Mouse (Mus musculus): ENCODE data around the gene Cutal. TPM values are rescaled to one million over a fixed set of nuclear protein-coding genes. Genes with fewer than 3 reads are reported as not detected.

The Cutal gene
- total and polyA plus RNA-seq, 2 experiments from 2014 or later = 0.72 TPM; not detected in 1

DNA sequence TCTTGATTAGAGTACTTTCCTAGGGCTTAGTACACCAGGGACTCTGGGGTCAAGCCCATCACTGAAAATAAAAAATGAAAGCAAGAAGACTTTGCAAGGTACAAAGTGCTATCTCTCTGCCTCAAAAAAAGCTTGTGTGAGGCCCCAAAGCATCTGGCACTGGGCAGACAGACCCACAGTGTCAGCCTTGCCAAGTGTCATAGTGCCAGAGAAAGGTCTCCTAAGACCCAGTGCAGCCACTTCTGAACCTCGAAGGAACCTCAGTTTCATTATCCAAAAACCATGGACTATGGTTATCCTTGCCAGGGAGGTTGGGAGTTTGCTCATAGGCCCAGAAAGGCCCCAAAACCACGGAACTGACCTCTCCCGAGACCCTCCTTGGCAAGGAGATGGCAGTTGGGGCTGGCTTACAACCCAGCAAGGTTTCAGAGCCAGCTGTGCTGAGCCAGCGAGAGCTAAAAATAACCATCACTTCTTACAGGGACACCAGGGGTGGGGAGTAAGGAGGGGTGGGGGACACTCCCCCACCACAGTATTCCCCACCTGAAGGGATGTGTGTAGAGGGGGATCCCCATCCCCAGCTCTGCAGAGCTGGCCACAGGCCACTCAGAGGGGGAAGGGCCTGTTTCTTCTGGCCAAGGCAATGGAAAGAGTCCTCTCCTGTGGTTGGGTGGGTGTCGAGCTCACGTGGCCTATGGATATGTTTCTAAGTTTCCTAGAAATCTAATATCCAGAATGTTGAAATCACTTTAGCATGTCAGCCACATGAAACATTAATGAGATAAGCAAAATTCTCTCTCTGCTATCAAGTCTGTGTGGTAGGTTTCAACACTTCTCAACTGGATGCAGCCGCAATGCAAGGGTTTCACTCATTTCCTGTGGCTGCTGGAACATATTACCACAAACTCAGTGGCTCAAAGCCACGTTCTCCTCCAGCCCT is 64.3 kb downstream of the Cutal start:
- no peak overlapping the region for H3K4me3 ChIP-seq (ENCODE audit: low read depth, low read length)
- no peak overlapping the region for H3K27ac ChIP-seq (ENCODE audit: low read depth, low read length)
- no peak; the same call in 1 of the 2 replicates for ATAC-seq (ENCODE audit: low FRiP score)
- WGBS = 66% methylated on average over 8 of the region's 8 CpGs
- peak; percentile 49 for DNase-seq (ENCODE audit: low spot score)
- H3K36me3 ChIP-seq (ENCODE audit: insufficient read depth, low read length) = no peaks in the 10 kb centered on the region
- no peaks in the 10 kb centered on the region for H3K27me3 ChIP-seq (ENCODE audit: insufficient read depth, low read length)
- no peak overlapping the region for H3K9ac ChIP-seq (replicated peaks; ENCODE audit: low read length, poor library complexity, severe bottlenecking)
- H3K4me1 ChIP-seq (ENCODE audit: insufficient read depth, low read length) = no peaks in the 10 kb centered on the region
- no peaks in the 10 kb centered on the region for H3K9me3 ChIP-seq (ENCODE audit: low read length)
- TF ChIP-seq CTCF (IDR thresholded peaks at IDR 0.05) = no peak
- H3K4me2 ChIP-seq (ENCODE audit: low read depth, low read length, poor library complexity, severe bottlenecking) = no peak overlapping the region

DNA sequence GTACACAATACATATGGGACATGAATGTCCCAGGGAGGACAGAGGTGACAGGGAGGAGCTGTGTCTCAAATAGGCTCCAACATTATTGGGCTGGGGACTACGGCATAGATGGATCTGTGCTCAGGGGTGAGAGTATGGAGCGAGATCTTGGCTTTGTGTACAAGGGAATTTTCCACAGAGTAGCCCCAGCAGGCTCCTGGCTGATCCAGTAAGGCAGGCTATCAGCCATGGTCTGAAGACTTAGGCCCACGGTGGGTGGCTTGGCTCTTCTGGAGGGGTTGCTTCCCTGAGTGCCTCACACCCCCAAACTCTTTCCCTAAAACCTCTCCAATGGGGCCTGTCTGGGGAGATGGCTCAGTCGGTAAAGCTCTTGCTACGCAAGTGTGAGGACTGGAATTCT is 66.0 kb downstream of the Cutal start:
- ATAC-seq (ENCODE audit: low FRiP score) = no peak
- Histone ChIP-seq H3K36me3 (ENCODE audit: insufficient read depth, low read length) (no peaks in the 10 kb centered on the region), H3K4me3 (ENCODE audit: low read depth, low read length) (no peak overlapping the region), H3K27me3 (ENCODE audit: insufficient read depth, low read length) (no peaks in the 10 kb centered on the region), H3K4me2 (ENCODE audit: low read depth, low read length, poor library complexity, severe bottlenecking) (no peak overlapping the region), H3K27ac (ENCODE audit: low read depth, low read length) (no peak overlapping the region), H3K4me1 (ENCODE audit: insufficient read depth, low read length) (no peaks in the 10 kb centered on the region), H3K9ac (replicated peaks; ENCODE audit: low read length, poor library complexity, severe bottlenecking) (no peak overlapping the region), H3K9me3 (ENCODE audit: low read length) (no peaks in the 10 kb centered on the region)
- TF ChIP-seq CTCF (IDR thresholded peaks at IDR 0.05) = no peak
- WGBS = 74% methylated on average over 5 of the region's 5 CpGs
- DNase-seq (ENCODE audit: low spot score) = no peak

DNA sequence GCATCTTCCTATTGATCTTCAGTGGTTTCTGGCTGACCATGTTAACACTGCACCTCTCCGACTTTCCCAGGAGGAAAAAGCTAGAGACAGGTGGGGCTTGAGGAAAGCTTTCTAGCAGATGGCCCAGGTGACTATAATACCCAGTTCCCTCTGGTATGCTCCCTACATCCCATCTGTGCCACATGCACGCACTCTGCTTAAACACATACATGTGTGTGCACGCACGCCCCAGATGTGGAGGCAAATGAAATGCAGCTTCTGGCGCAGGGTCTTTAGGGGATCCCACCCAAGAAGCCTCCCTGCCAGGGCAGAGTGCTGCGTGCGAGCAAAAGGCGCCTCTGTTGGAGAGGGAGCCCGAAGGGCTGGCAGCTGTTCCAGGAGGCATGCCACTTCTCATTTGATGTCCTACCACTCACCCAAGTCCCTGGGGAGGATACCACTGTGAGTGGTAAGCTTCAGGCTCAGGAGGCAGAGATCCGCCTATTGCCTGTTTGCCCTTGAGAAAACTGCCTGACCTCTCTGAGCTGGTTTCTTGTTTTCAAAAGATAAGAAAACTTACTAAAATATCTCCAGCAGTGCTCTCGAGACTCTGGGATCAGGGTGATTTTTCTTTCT is 67.0 kb downstream of the Cutal start:
- Histone ChIP-seq H3K4me1 (ENCODE audit: insufficient read depth, low read length) (no peaks in the 10 kb centered on the region), H3K9me3 (ENCODE audit: low read length) (no peaks in the 10 kb centered on the region), H3K4me3 (ENCODE audit: low read depth, low read length) (no peak overlapping the region), H3K9ac (replicated peaks; ENCODE audit: low read length, poor library complexity, severe bottlenecking) (no peak overlapping the region), H3K4me2 (ENCODE audit: low read depth, low read length, poor library complexity, severe bottlenecking) (no peak overlapping the region), H3K36me3 (ENCODE audit: insufficient read depth, low read length) (no peaks in the 10 kb centered on the region), H3K27ac (ENCODE audit: low read depth, low read length) (no peak overlapping the region), H3K27me3 (ENCODE audit: insufficient read depth, low read length) (no peaks in the 10 kb centered on the region)
- ATAC-seq (ENCODE audit: low FRiP score) = no peak
- no peak for DNase-seq (ENCODE audit: low spot score)
- TF ChIP-seq CTCF (IDR thresholded peaks at IDR 0.05) = no peak
- 70% methylated on average over 11 of the region's 11 CpGs for WGBS

Other genes starting within 250 kb of the Cutal start
- 89.2 and 107 TPM in 2 replicates for gene Gapvd1, start 119.2 kb upstream of the Cutal start, total RNA-seq (2014; rRNA removed)
- gene Gapvd1, start 119.2 kb upstream of the Cutal start, polyA plus RNA-seq (2015; fragmentation: Nextera tagmentation; extraction: Ambion mirVana) = 74.4 and 87.9 TPM in 2 replicates
- gene Hspa5, start 102.4 kb upstream of the Cutal start, total RNA-seq (2014; rRNA removed) = 194 and 214 TPM in 2 replicates
- gene Hspa5, start 102.4 kb upstream of the Cutal start, polyA plus RNA-seq (2015; fragmentation: Nextera tagmentation; extraction: Ambion mirVana) = 305 and 331 TPM in 2 replicates
- gene Rabepk, start 74.5 kb upstream of the Cutal start, total RNA-seq (2014; rRNA removed) = 14.3 and 19.2 TPM in 2 replicates
- gene Rabepk, start 74.5 kb upstream of the Cutal start, polyA plus RNA-seq (2015; fragmentation: Nextera tagmentation; extraction: Ambion mirVana) = 23.2 and 23.7 TPM in 2 replicates
- 124 and 133 TPM in 2 replicates for gene Fbxw2, start 48.1 kb upstream of the Cutal start, total RNA-seq (2014; rRNA removed)
- 115 and 122 TPM in 2 replicates for gene Fbxw2, start 48.1 kb upstream of the Cutal start, polyA plus RNA-seq (2015; fragmentation: Nextera tagmentation; extraction: Ambion mirVana)
- 2.0 TPM in 1 of 2 replicates, not detected in the other for gene Gm34653, start 41.4 kb upstream of the Cutal start, total RNA-seq (2014; rRNA removed)
- gene Gm34653, start 41.4 kb upstream of the Cutal start, polyA plus RNA-seq (2015; fragmentation: Nextera tagmentation; extraction: Ambion mirVana) = 0.12 TPM in 1 of 2 replicates, not detected in the other
- 42.1 and 42.6 TPM in 2 replicates for gene Psmd5, start 572 bp downstream of the Cutal start, total RNA-seq (2014; rRNA removed)
- 82.8 and 83.5 TPM in 2 replicates for gene Psmd5, start 572 bp downstream of the Cutal start, polyA plus RNA-seq (2015; fragmentation: Nextera tagmentation; extraction: Ambion mirVana)
- gene Phf19, start 39.6 kb downstream of the Cutal start, total RNA-seq (2014; rRNA removed) = 2.1 and 2.5 TPM in 2 replicates
- 1.3 and 1.8 TPM in 2 replicates for gene Phf19, start 39.6 kb downstream of the Cutal start, polyA plus RNA-seq (2015; fragmentation: Nextera tagmentation; extraction: Ambion mirVana)
- gene Traf1, start 87.4 kb downstream of the Cutal start, total RNA-seq (2014; rRNA removed) = 1.4 and 2.2 TPM in 2 replicates
- gene Traf1, start 87.4 kb downstream of the Cutal start, polyA plus RNA-seq (2015; fragmentation: Nextera tagmentation; extraction: Ambion mirVana) = 2.8 and 3.0 TPM in 2 replicates
- 0.76 TPM in 1 of 2 replicates, not detected in the other for gene Hc, start 187.0 kb downstream of the Cutal start, total RNA-seq (2014; rRNA removed)
- gene Hc, start 187.0 kb downstream of the Cutal start, polyA plus RNA-seq (2015; fragmentation: Nextera tagmentation; extraction: Ambion mirVana) = 0.31 and 0.66 TPM in 2 replicates
- gene AI182371, start 227.1 kb downstream of the Cutal start, total RNA-seq (2014; rRNA removed) = 0.93 and 1.2 TPM in 2 replicates
- gene AI182371, start 227.1 kb downstream of the Cutal start, polyA plus RNA-seq (2015; fragmentation: Nextera tagmentation; extraction: Ambion mirVana) = 0.19 TPM in 1 of 2 replicates, not detected in the other
- gene Cntrl, start 235.1 kb downstream of the Cutal start, total RNA-seq (2014; rRNA removed) = 7.0 and 11.8 TPM in 2 replicates
- gene Cntrl, start 235.1 kb downstream of the Cutal start, polyA plus RNA-seq (2015; fragmentation: Nextera tagmentation; extraction: Ambion mirVana) = 6.1 and 8.2 TPM in 2 replicates